Mouse (Mus musculus): ENCODE data around the gene Ppp2r5d.

Ppp2r5d gene

DNA sequence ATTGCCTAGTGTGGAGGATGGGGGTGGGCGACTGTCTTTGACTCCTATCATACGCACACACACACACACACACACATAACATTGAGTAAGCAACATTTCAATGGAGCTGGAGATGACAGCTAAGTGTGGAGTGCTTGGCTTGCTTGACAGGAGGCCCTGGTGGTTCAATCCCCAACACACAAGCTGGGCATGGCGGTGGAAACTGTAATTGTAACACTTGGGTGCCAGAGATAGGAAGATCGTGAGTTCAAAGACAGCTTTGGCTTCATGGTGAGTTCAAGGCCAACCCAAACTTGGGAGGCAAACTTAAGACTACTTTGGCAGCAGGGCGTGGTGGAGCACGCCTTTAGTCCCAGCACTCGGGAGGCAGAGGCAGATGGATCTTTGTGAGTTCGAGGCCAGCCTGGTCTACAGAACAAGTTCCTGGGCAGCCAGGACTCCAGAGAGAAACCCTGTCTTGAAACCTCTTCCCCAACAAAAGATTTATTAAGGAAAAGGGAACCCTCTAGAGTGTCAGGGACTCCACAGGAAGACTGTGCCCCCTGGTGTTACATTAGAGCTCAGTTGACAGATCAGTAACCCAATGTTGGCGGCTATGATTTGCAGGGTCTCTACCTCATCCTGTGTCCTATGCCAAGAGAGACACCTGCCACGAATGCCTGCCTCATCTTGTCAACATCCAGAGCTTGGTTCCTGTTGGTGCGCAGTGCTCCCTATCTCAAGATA is 10.0 kb upstream of the Ppp2r5d start:
- no peak for DNase-seq

DNA sequence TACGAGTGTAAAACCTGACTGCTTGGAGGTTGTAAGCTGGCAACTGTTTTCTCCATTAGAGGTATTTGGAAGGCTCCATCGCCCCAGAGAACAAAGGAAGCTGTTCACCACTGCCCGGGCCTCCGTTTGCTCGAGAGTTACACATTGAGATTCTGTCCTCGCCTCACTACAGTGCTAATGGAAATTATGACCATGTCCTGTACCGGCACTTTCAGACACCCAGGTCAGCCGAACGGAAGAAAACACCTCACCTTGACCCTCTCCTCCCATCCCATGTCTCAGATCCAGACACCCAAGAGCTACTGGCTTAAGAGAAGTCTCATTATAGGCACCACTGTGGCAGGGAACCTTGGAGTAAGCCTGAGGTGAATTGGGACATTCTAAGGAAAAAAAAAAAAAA is 8.9 kb upstream of the Ppp2r5d start:
- no peak for DNase-seq

DNA sequence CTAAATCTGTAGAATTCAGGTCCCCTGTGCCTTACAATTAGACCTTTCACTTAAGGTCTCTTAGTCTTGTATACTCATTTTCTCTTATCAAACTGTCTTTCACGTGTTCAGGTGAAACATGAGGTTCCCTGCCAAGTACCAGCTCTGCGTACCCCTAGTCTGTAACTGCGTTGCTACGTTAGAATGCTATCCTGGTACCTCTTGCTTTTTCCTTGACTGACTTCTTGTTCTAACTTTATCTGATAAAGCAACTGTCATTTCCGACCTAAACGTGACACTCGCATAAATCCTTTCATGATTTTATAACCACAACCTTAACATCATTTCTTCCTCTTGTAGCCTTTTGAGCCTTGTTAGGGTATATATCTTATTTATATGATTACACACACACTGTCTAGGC is 7.5 kb upstream of the Ppp2r5d start:
- no peak for DNase-seq

DNA sequence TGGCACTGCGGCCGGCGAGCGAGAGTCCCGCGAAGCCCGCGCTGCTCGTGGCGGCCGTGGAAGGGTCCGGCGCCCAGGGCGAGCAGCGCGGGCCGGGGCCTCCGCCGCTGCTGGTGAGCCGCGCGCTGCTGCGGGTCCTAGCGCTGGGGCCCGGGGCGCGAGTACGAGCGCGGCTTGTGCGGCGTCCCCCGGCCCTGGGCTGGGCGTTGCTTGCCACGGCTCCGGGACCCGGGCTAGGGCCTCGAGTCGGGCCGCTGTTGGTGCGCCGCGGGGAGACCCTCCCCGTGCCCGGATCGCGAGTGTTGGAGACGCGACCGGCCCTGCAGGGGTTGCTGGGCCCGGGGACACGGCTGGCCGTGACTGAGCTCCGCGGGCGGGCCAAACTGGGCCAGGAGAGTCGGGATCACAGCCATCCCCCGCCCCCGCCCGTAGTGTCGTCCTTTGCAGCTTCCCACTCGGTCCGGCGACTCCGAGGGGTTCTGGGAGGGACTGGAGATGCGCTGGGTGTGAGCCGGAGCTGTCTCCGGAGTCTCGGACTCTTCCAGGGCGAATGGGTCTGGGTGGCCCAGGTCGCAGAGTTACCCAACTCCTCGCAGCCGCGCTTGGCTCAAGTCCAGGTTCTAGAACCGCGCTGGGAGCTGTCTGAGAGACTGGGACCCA is 6.8 kb upstream of the Ppp2r5d start:
- peak in 1 of 2 experiments; percentile 24 for DNase-seq

DNA sequence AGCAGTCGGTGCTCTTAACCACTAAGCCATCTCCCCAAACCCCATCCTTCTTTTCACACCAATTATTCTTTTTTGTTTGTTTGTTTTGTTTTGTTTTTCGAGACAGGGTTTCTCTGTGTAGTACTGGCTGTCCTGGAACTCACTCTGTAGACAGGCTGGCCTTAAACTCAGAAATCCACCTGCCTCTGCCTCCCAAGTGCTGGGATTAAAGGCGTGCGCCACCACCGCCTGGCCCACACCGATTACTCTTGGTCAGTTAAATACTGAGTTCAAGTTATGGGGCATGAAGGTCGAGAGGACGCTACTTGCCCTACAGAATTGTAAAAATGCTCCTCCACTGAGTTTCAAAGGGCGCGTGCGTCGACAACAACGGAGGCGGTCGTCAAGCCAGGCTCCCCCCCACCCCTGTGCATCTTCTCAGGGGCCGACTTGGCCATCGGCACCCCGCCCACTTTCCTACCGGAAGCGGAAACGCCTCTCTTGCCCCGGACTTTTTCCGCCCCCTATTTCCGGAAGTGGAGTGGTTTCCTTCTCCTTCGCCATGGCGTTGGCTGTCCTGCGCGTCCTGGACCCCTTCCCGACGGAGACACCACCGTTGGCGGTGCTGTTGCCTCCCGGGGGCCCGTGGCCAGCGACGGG is 6.2 kb upstream of the Ppp2r5d start, which contains the start of gene Pex6:
Gene Pex6 (plus strand): TSS at position 505 of the 639 bp plus-strand sequence.
- DNase-seq = peak; percentile 81 to 86

DNA sequence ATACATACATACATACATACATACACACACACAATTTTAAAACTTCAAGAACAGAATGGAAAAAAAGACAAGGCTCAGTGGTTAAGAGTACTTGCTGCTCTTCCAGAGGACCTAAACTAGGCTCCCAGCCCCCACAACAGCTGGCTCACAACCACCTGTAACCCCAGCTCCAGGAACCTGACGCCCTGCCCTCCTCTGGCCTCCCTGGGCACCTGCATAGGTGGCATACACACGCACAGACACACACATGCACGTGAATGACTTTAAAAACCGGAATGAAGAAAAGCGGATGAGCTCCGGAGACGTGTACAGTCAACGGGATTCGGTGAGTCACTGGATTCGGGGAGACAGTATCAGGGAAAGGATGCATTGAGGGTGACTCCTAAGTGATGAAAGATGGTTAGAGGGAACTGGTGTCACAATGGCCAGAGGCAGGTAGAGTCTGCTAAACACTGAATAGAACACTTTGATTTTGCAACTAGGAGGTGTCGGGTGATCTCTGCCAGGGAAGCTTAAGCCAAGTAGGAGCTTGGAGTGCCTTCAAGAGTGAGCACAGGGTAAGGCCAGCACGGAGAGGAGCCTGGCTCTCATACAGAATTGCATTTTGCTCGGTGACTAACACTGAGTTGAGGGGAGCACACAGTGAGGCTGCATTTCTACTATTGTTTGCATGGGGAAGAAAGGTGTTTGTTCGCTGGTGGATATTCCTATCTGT is 1.6 kb upstream of the Ppp2r5d start:
- DNase-seq = no peak

DNA sequence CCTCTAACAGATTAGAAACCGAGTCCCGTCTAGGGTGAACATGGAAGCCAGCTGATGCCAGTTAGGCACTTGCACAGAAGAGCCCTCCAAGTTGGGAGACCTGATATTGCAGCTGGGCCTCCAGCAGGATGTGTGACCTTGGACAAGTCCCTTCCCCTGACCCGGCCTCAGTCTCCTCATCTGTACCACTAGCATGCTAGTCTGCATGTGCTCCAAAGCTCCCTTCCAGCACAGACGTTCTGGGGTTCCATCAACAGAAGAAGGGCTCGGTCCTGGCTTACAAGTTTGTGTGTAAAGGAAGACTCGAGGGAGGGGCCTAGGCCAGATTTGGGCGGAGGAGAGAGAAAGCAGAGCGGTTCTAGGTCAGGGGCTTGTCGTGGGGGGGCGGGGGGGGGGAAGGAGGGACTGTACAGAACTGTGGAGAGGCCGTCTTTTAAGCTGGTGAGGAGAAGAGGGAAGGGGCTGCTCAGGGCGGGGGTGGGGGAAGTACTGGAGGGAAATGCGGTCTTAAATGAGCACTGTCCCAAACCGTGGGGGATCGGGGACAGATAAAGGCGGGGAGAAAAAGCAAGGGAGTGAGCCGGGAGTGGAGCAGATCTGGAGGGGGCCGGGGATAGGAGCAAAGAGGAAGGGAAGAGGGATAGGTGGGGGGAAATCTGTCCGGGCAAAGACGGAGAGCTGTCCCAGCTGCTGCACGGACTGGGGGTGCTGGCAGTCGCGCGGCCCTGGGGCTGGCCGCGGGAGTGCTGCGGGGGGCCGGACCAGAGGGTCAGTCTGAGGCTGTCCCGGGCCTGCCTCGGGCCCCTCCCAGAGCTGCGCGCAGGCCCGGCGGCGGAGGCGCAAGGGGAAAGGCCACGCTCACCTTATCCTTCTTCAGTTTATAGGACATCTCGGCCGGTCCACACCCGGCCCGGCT is 682 bp downstream of the Ppp2r5d start:
- no peak for DNase-seq

DNA sequence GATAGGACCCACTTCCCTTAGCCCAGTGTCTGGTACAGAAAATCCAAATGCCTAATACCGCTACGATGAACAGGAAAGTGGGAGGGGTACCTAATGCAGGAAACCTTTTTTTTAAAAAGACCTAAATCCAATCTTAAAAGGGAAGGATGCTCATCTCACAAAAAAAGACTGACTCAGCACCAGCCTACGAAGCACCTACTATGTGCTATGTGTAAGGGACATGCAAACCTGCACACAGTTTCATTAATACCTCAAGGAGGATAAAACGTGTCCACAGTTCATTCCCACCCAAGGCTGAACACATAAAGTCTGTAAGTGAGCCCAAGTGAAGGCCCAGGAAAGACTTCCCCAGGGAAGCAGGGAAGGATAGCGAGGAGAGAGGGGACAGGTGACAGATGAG is 2.4 kb downstream of the Ppp2r5d start:
- DNase-seq = no peak

DNA sequence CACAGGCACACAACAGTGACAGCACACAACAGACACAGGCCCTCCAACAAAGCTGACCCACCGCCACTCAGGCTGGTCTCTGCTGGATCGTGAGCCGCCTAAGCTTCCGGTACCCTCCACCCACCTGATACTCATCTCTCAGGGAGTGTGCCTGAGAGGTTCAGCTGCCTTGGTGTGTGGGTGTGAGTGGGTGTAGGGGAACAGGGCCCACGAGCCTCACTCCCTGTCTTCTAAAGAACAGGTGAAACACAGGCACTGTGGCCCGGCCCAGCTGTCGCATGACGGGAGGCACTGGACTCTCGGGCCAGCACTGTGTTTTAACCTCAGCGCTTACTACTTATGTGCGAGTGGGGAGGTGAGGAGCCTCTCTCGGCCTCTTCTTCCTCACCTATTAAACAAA is 2.8 kb downstream of the Ppp2r5d start:
- DNase-seq = no peak

DNA sequence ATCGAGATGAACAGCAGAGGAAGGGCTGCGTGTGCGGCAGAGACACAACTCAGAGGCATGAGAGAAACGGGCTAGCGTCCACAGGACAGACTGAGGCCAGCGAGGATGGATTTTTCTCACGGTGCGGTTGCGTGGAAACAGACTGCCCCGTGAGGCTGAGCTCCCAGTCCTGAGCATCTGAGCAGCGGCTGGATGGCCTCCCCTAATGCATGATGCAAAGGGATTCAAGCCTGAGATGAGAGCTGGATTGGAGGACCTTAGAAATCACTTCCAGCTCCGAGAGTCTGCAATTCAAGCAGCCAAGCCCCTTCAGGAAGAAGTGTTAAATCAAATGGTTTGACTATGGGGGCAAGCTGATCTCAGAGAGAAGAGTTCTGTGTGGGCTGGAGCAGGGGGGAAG is 3.4 kb downstream of the Ppp2r5d start:
- no peak for DNase-seq

DNA sequence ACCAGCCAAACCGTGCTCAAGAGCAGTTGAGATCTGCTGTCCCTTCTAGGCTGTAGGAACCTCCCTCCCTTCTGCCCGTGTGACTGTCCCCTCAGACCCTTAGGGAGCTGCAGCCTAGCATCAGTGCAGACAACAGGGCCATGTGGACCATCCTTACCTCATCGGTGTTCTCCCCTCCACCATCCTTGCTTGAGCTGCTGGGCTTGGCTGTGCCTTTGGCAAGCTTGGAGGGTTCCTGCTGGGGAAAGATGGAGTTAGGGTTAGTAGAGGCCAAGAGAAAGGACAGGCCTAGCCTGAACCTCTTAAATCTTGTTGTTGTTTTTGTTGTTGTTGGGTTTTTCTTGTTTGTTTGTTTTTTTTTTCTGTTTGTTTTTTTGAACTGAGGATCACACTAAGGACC is 5.0 kb downstream of the Ppp2r5d start:
- no peak for DNase-seq

DNA sequence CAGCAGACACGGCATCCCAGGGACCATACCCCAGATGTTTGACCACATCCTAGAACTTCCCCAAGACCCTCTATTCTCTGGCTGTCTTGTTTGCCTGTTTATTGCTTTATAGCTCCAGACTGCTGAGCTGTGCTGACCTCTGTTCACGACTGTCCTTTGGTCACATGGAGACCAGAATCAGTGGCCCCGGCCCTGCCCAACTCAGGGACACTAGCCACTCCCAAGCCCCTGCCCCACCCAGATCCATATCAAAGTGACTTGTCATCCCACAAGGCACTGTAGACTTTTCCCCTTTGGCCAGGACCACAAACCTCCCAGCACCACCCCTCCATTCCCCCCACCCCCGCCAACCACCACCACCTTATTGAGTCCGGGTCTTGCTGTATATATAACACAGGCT is 5.7 kb downstream of the Ppp2r5d start:
- no peak for DNase-seq

DNA sequence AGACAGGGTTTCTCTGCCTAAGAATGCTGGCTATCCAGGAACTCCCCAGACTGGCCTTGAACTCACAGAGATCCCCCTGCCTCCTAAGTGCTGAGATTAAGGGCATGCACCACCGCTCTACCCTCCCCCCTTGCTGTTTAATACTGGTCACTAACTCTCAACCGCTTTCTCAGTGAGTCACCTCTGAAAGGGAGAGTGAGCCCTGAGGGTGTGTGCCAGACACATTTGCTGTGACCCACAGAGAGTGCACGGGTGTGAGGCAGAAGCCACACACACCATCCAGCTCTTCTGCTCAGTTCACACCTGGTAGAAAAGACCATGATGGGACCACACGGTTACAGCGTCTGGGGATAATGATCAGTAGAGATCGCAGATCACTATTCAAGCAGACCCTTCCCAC is 6.4 kb downstream of the Ppp2r5d start:
- DNase-seq = no peak

DNA sequence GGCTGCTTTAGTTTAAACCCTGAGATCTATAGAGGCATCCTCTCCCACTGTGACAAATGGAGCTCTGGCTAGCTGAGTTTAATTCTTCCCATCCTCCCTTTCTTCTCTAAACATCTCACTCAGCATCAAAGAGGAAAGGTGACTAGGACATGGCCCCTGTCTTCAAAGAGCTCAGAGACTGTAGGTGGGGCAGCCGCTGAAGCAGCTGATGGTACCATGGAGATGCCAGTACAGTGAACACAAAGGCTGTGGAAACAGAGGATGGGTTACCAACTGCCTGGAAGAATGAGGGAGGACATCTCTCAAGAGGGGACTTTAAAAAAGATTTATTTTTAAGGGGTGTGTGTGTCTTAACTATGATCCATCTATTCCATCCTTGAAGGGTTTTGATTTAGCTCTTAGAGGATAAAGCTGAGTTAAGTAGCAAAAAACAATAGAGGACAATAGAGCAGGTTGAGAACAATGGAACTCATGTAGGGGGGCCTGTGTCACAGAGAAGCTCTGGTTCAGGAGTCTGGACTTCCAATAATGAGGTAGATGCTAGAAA is 10.3 kb downstream of the Ppp2r5d start:
- no peak for DNase-seq

DNA sequence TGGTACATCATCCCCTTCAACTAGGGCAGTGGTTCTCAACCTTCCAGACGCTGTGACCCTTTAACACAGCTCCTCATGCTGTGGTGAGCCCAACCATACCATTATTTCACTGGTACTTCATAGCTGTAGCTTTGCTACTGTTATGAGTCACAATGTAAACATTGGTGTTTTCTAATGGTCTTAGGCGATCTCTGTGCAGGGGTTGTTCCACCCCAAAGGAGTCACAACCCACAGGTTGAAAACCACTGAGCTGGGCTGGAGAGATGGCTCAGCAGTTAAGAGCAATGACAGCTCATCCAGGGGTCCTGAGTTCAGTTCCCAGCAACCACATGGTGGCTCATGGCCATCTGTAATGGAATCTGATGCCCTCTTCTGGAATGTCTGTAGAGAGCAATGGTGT is 13.5 kb downstream of the Ppp2r5d start:
- no peak for DNase-seq

DNA sequence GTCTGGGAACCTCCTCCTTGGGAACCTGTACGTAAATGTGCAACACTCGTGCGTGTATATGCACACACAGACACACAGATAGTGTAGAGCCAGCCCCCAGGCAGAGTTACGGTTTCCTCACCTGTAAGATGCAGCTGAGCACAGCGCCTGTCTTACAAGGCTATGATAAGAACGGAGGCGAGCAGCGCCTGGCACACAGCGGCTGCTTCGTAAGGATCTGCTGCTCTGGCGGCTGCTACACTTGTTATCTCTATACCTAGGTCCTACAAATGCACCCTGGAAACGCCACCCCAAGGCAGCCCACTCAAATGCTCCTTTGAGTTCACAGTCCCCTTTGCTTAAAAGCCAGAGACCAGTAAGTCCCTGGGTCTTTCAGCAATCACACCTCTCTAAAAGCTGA is 14.2 kb downstream of the Ppp2r5d start:
- no peak for DNase-seq

DNA sequence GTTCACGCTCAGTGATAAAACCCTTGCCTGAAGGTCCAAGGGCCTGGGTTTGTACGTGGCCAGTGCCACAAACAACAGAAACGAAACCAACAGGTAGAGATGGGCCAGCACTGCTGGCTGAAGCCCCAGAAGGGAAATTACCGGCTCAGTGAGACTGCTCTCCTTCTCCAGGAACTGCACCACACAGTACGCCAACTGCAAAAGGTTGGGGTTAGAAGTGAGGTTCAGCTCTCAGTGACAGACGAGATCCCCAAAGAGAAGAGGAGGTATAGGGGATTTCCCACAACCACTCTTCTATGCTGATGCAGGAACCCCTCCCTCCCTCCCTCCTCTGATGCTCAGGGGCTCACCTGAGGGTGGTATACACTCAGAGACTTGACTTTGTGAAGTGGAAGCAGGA is 19.0 kb downstream of the Ppp2r5d start:
- DNase-seq = no peak

DNA sequence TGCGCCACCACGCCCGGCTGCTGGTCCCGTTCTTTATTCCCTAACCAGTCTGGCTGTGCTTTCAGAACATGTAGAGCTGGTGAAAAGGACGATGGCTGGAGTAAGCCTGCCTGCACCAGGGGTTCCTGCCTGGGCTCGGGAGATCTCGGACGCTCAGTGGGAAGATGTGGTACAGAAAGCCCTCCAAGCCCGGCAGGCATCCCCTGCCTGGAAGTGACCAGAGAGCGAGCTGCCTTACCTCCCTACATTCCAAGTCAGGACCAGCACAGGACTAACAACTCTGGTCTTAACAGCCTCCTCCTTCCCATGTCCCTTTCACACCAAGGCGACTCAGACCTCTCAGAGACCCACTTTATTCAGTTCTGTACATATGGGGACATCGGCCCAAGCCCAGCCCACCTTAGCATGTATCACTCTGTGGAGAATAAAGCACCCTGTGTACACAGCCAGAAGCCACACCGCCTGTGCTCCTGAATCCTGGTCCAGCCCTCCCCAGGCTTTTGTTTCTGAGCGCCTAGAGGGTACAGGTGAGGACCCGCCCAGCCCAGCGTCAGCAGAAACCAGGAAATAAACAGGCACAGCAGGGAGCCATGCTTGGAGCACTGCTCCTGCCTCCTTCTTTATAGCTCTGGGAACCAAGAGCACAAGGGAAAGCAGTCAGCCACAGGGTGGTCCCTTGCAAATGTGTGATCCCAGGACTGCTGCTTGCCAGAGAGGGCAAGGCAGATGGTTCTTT is 22.1 kb downstream of the Ppp2r5d start:
- no peak for DNase-seq

DNA sequence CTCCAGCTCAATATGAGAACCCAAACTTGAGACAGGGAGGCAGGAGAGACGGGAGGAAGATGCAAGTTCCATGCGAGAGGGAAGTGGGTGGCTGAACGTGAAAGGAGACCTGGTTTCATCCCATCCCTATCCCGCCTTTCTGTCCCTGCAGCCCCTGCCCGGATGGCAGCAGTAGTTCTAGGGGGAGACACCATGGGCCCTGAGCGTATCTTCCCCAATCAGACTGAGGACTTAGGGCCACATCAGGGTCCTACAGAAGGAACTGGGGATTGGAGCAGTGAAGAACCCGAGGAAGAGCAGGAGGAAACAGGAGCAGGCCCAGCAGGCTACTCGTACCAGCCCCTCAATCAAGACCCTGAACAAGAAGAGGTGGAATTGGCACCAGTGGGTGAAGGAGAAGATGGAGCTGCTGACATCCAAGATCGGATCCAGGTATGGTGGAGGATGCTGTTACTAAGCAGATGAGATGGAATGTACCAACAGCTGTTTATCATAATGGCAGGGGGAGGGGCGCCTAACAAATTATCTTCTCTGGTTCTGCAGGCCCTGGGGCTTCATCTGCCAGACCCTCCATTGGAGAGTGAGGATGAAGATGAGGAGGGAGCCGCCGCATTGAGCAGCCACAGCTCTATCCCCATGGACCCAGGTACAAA is 23.3 kb downstream of the Ppp2r5d start:
- DNase-seq = no peak

DNA sequence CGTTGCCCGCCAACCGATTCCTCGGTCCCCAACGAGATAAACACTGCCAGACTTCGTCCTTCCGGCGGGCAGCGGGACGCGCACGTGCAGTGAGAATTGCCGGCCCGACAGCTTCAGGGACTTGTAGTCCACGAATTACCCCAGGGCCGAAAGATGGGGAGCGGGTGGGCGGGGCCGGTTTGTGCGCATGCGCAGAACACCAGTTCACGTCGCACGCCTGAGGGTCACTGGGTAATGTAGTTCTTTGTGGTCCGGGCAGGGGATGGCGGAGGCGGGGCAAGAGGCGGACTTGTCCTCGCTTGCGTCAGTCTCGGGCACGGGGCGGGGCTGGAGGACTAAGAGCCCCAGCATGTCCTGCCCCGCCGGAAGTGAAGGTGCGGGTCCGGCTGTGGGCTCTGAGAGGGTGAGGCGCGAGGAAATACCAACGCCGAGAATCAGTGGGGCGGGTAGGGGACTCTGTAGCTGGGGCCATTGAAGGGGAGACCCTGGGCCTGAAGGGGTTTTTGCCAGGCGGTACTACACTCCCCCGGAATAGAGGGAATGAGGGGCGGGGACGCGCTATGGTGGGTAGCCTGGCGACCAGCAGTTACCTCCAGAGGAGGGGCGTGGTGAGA is 24.0 kb downstream of the Ppp2r5d start, which contains the start of gene Klhdc3:
Gene Klhdc3 (minus strand): TSS at position 155 of the 614 bp plus-strand sequence.
- DNase-seq = peak; percentile 96 to 97
